Mouse (Mus musculus): Measurements from ENCODE around the gene Klhl36. TPM values are rescaled to one million over a fixed set of nuclear protein-coding genes. Genes with fewer than 3 reads are reported as not detected.

Klhl36 gene
- total RNA-seq (2021) = 1 to 10 TPM; 7.1 to 8.3 TPM

DNA sequence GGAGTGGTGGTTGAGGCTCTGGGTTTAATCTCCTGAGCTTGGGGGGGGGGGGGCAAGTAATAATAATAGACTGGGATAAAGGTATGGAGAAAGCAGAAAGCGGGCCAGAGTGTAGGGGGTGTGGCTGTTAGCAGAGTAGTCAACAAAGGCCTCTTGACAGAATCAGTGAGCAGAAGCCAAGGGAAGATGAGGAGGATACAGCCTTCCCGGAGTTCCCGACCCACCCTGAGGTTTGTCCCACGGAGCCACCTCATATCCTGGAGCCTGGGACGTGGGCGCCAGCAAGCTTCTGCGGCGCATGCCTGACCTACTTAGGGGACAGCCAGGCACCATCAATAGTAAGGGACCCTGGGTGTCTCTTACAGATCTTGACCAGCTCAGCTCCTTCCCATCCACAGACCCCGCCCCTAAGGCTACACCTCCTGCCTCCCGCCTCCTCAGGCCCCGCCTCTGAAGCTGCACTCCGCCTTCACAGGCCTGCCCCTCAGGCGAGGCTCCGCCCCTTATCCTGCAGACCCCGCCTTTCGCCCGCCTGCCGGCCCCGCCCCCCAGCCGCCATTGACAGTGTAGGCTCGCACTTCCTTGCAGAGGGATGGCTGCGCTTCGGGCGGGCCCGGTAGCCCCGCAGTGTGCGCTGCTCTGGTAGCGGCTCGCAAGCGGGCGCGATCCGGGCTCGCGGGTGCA lies at the start of gene Klhl36:
Klhl36 (plus strand) TSS at position 561 of the 684 bp plus-strand sequence.
- DNase-seq = peak; percentile 95 to 96

GRCm38 (mm10) chr8:119812650-119813431 lies 49.2 kb upstream of the Klhl36 start:
- no peak for DNase-seq

DNA sequence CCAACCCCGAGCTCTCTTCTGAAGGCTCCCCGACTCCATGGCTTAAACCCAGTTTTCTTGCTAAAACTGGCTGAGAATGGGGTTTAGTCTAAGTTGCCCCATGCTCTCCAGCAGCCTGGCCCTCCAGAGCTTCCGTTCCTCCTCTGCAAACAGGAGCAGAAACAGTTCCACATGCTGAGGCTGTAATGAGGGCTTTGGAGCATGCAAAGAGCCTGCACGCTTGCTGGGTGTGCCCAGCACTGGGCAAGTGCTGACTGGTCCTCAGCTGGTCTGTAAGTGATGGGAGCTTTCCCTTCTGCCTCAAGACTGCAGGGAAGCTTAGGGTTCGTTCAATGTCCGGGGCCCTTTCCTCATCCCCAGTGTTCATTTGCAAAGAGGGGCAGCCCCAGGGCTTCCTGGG lies 45.8 kb upstream of the Klhl36 start:
- no peak for DNase-seq

GRCm38 (mm10) chr8:119817446-119817845 lies 44.6 kb upstream of the Klhl36 start:
- no peak for DNase-seq

DNA sequence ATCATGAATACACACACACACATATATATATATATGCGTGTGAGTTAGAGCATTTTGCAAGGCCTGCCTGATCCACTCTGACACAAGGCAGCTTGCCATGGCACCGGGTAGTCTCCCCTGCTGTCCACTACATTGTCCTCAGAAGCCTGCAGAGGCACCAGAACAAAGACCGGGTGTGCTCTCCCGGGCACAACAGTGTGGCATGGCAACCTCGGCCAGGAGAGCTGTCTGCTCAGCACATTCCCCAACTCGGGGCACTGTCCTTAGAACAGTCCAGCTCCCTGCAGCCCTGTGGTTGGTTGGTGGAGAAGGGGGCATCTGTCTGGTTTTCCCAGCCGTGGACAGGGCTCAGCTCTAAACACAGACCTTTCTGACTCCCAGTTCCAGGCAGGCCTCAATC lies 42.8 kb upstream of the Klhl36 start:
- no peak for DNase-seq

DNA sequence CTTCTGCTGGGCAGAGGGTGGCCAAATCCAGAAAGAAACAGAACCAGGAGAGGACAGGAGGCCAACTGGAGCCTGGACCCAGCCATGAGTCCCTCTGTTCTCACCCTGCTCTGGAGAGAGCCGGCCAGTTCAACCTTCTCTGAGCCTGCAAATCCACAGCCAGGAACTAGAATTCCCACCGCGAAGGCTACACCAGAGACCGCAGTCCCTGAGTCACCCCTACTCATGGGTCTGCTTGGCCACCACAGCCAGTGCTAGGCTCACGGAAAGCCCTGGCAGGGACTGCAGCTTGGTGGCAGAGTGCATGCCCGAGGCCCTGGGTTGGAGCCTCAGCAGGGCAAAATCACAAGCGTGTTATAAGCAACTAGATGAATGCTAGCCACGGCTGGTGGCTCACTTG lies 42.1 kb upstream of the Klhl36 start:
- DNase-seq = no peak

- DNase-seq = no peak
Observed at GRCm38 (mm10) chr8:119821691-119822090, 40.4 kb upstream of the Klhl36 start.

DNA sequence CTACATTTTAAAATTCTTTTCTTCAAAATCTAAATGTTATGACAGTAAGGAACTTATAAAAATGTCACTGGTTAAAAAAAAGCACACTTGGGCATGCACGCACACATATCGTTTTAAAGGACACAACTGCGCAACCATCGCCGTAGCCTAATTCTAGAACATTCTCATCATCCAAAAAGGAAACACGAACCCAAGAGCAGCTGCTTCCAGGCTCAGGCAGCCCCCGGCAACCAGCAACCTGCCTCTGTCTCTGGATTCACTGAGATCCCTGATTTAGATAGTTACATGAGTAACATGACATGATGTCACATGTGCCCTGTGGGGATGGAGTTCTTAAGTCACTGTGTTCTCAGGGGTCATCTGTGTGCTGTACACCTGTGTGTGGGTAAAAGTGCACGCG lies 38.8 kb upstream of the Klhl36 start:
- no peak for DNase-seq

DNA sequence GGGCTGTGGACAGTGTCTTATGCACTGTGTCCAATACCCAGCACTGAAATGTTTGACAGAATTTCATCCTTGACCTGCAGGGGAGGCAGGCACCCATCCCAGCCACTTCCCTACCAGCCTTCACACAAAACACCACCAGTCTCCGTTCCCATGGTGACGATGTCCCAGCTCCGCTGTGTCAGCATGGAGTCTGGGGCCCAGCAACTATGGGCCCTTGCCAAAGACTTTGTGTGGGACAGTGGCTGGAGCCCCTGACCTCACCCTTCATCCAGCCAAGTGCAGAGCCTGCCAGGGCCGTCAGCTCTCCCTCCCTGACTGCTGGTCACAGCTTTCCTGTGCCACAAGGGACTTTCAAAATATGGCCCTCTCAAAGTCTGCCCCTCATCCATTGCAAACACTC lies 38.0 kb upstream of the Klhl36 start:
- peak in 1 of 2 experiments; percentile 65 for DNase-seq

DNA sequence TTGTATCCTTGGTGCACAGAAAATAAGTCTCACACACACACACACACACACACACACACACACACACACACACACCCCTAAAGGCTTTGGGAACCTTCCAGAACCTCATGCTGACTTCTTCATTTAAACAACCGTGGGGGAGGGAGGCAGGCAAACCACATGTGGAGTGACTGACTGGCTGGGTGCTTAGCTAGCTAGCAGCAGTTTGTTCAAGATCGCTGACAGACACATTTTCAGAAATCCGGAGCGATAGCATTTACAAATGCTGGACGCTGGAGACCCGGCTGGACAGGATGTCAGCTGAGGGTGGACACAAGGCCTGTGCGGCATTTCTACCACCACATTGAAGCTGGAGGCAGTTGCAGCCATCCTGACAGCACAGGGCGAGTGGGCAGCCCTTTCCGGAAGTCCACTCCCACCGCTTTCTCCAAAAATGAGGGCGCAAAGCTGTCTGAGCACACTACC lies 37.2 kb upstream of the Klhl36 start:
- DNase-seq = no peak

- no peak for DNase-seq
Observed at GRCm38 (mm10) chr8:119825950-119826730, 35.9 kb upstream of the Klhl36 start.

GRCm38 (mm10) chr8:119826982-119827381 lies 35.1 kb upstream of the Klhl36 start:
- no peak for DNase-seq

- no peak for DNase-seq
Observed at GRCm38 (mm10) chr8:119827721-119828153, 34.3 kb upstream of the Klhl36 start.

DNA sequence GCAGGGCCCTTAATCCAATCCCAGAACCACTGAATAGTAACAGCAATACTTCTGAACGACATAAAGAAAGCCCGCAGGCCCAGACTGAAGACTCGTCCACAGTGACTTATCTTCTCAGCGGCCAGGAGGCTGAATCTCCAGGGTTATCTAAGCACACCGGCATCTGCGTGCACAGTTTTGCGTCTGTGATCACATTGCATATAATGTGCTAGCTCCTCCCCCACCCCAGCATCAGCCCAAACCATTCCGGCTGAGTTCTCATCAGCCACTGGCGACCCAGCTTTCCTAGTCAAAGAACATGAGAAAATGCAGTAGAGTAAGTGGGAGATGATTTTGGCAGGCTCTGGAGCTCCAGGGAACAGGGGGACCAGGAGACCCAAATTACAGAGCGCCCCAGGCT lies 33.1 kb upstream of the Klhl36 start:
- no peak for DNase-seq

- DNase-seq = no peak
Observed at GRCm38 (mm10) chr8:119829420-119829819, 32.6 kb upstream of the Klhl36 start.

GRCm38 (mm10) chr8:119829870-119830580 lies 32.0 kb upstream of the Klhl36 start:
- peak in 1 of 2 experiments; percentile 49 for DNase-seq

DNA sequence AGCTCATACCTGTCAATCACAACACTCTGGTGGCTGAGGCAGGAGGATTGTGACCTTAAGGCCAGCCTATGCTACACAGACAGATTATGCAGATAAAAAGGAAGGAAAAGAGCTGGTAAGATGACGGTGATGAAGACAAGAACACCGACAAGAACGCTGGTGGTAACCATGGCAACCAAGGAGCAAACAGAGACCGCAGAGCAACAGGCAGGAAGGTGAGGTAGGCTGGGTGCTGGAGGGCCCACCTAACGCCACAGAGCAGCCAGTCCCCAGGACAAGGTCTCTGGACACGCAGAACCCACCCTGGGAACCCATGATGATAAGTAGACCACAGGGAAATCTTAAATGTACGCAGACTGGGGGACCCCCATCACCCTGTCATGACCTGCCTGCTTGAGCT lies 31.5 kb upstream of the Klhl36 start:
- DNase-seq = no peak

DNA sequence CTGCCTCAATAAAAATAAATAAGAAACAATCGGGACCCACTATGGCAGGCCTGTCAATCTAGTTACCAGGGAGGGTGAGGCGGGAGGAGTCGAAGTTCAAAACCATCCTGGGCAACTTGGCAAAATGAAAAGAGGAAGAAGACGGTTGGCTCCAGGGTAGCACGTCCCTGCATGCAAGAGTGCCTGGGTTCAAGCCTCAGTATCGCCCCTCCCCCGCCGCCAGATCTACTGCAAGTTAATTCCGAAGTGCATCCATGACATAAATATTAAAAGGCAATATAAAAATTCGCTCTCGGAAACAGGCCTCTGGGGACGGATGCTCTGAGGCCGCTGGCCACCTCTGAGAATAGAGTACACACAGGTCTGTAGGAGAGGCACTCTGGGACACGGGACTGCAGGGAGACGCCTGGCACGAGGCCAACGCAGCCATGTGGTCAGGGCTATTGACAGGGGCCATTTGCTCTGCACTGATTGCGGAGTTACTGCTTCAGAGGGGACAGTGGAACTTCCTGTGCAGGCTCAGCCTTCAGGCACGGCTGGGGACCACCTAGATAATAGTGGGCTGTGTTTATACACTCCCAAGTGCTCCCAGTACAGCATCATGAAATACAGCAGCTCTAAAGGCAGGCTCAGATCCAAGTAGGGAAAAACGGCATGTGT lies 30.6 kb upstream of the Klhl36 start:
- peak in 1 of 2 experiments; percentile 51 for DNase-seq

DNA sequence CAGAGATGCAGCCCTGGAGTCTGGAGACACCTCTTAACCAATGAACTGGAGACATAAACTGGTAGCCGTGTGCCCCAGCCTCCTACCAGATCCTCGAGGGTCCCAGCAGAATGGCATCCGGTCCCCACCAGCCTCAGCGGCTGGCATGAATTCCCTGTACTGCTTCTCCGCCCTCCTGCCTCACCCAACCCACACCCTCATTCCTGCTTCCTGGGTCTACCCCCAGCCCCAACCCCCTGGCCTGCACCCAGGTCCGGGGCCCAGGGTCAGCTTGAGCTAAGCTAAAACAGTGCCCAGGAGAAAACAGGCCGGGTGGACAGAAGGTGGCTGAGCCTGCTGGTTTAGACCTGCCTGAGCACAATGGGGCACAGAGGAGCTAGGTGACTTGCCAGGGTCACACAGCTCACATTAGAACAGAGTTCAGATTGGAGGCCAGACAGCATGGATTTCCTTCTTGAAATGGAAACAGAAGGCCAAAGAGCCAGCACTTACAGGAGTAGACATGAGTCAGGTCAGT lies 29.9 kb upstream of the Klhl36 start:
- DNase-seq = no peak

GRCm38 (mm10) chr8:119832931-119833330 lies 29.1 kb upstream of the Klhl36 start:
- no peak for DNase-seq

DNA sequence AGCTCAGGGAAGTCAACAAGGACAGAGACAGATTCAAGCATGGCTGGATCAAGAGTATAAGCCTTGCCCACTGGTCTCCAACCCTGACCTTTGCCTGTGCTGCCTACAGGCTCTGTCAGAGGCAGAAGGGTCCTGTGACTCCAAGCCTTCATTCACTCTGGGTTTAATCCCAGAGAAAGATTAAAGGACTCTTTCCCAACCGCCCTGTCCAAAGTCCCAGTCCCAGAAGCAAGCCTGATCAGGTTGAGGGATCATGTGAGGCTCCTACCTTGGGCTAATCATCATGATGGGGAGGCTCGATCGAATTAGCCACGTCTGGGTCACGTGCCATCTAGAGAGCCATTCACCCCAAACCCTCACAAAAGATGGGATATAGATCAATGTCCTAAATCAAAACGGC lies 27.4 kb upstream of the Klhl36 start:
- no peak for DNase-seq

GRCm38 (mm10) chr8:119835270-119835669 lies 26.8 kb upstream of the Klhl36 start:
- no peak for DNase-seq

Measured in layer of hippocampus, postnatal 36 days (tissue).